Mouse (Mus musculus) liver, embryonic 18 days (tissue): ENCODE measurements around the gene Tmem132c. TPM values are rescaled to one million over a fixed set of nuclear protein-coding genes. Genes with fewer than 3 reads are reported as not detected.

Experiments used
- polyA plus RNA-seq: library from polyadenylated mRNA; depleted of rRNA; stranded (reverse); fragments of >200 nt; gene quantifications from 2 replicates; pipeline ENCODE4 v1.2.3, GENCODE M21; 2012; rRNA removed

Tmem132c gene
- polyA plus RNA-seq = 0.02 TPM in 2 replicates

GRCm38 (mm10) chr5:127241136-127241924 lies at the start of gene Tmem132c:
Gene Tmem132c (plus strand): TSS chr5:127241808.

